Mouse (Mus musculus) cerebellum, postnatal 36 days (tissue): ENCODE data around the gene C2cd5.

Experiments
- DNase-seq, 2 experiments: peaks; one replicate each; pipeline ENCODE4 v3.0.0; 2021 to 2022; ENCODE audit warnings: mixed read lengths in 2 of 2

C2cd5 gene

DNA sequence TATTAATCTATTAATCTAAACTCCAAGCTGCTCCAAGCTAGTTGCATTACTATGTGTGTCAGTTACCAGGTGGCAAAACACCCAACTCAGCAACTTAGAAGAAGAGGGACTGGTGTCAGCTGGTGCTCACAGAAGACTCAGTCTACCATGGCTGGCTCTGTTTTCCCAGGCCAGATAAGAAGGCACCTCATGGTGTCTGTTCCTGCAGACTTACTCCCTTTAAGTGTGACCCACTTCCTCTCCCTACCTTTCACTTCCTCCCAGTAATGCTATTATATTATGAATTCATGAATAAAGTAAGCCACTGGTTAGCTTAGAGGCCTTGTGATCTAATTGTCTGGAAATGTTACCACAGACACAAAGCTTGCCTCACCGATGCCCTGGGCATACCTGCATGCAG, 132.5 kb downstream of the C2cd5 start:
- no peak for DNase-seq

- peak; percentile 84 to 86 for DNase-seq
Observed at GRCm38 (mm10) chr6:142964531-142965385, 135.2 kb downstream of the C2cd5 start.

GRCm38 (mm10) chr6:142964076-142964530, 135.8 kb downstream of the C2cd5 start, which contains the start of gene St8sia1:
St8sia1 (minus strand) TSS chr6:142964452.
- DNase-seq = peak; percentile 75 to 77

GRCm38 (mm10) chr6:142963480-142964075, 136.4 kb downstream of the C2cd5 start:
- DNase-seq = peak; percentile 38 to 49

DNA sequence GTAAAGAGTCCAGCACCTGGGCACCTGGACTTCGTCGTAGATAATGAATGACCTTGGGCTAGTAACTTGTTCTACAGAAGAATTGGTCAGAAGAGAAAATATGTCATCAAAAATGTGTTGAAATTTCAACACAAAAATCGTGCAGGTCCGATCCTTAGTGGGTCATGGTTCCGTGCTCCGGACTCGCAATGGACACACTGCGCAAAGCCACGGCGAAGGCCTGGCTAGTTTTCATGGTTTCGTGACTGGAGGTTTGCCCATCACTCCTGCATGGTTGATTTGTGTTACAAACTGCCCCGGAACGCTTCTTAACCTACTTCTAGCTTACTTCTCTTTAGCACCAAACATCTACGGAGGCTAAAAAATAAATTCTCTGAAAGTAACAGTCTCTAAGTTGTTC, 137.1 kb downstream of the C2cd5 start:
- peak; percentile 47 to 64 for DNase-seq

DNA sequence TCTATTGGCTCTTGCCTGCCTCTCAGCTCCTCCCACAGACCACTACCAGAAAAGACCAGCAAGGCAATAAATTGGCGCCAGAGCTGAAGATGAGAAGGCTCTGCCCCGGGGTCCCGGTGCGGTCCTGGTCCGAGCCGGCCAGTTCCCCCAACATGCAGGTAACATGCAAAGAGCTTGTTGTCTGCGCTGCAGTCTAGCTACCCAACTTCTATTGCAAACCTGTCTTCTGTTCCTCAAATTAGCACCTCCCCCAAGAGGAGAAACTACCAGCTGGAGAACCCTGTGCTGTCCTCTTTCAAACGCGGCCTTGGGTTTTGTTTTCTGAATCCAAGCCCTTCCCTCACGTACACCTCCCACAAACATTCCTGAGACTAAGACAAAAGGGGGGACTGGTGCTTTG, 137.5 kb downstream of the C2cd5 start:
- DNase-seq = peak in 1 of 2 experiments; percentile 34

DNA sequence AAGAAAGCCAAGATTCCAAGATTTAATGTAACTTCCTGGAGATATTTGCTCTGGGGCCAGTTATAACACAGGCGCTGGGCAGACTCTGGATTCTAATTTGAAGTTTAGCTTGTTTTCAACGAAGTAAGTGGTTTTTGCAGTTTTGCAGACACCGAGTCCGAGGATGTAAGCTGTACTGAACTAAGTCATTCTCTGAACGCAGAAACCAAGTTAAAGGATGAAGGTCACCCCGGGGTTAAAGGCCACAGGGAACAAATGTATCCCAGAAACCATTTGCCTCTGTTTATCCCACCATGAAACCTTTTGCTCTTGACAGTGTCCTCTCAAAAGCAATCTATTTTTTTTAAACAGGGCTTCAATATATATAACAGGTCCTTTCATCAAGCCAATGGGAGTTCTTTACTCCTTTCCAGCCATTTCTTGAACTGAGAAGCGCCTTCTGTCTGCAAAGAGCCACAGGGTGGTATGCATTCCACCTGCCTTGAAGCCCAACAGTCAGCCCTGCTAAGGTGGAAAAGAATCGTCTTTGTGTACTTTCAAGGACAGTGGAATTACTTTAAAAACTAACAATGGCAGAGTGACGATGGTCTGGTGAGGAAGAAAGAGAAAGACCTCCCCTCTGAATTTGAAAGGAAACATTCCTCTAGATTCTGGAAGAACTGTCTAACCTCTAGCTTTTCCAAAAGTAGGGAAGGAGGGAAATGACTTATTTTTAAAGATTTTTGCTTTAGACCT, 138.1 kb downstream of the C2cd5 start:
- DNase-seq = no peak
